Mouse (Mus musculus) urinary bladder, postnatal 10 days (tissue): ENCODE measurements around the gene 1700009N14Rik.

Experiments used
- DNase-seq: peaks from one replicate; pipeline ENCODE4 v3.0.0; 2022; ENCODE audit warnings: low spot score

1700009N14Rik gene

GRCm38 (mm10) chr4:39450069-39450468 is at the start of gene 1700009N14Rik:
Gene 1700009N14Rik (plus strand): TSS chr4:39450295.
- no peak for DNase-seq

- no peak for DNase-seq
Observed at GRCm38 (mm10) chr4:39437870-39438367, 12.2 kb upstream of the 1700009N14Rik start.

- DNase-seq, result no peak
Observed at GRCm38 (mm10) chr4:39474291-39474690, 24.2 kb downstream of the 1700009N14Rik start.

GRCm38 (mm10) chr4:39486393-39486792 is 36.3 kb downstream of the 1700009N14Rik start:
- DNase-seq, result no peak

GRCm38 (mm10) chr4:39493596-39493995 is 43.5 kb downstream of the 1700009N14Rik start:
- DNase-seq, result no peak

GRCm38 (mm10) chr4:39495875-39496274 is 45.8 kb downstream of the 1700009N14Rik start:
- no peak for DNase-seq
